Mouse (Mus musculus) frontal cortex, adult (tissue): Measurements from ENCODE around the gene B830017H08Rik.

Experiments used
- ATAC-seq: cut with Nextera tagmentation; 2 replicates; pipeline ENCODE4 v1.9.2; 2017; ENCODE audit warnings: mild to moderate bottlenecking, moderate library complexity, mixed read lengths; ENCODE audit not compliant: low TSS enrichment

The B830017H08Rik gene

GRCm38 (mm10) chr16:17851860-17852259, 18.9 kb downstream of the B830017H08Rik start:
- ATAC-seq, result peak; percentile 50; the same call in 1 of the 2 replicates

DNA sequence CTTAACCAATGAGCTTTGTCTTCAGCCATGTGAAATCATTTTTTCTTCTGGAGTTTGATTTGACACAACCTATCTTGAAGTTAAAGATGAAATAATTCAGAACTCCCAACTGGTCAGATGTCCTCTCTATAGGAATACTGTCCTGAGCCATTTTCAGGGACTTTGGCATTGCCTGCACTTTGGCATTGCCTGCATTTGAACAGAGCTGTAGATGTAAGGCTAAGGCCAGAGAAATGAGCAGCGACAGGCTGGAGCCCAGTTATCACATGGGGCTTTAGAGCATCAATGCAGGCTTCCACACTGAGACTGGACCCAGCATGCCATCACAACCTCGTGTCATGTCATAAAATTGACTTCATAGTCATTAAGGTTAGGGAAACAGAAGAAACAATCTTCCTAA, 20.3 kb downstream of the B830017H08Rik start:
- no peak for ATAC-seq

GRCm38 (mm10) chr16:17857157-17857556, 24.2 kb downstream of the B830017H08Rik start:
- ATAC-seq, result no peak

- 0 out of 2 replicates have a peak, but pooled peaks have one; percentile 48 for ATAC-seq
Observed at GRCm38 (mm10) chr16:17858592-17858991, 25.7 kb downstream of the B830017H08Rik start.

- no peak for ATAC-seq
Observed at GRCm38 (mm10) chr16:17865293-17865692, 32.4 kb downstream of the B830017H08Rik start.

DNA sequence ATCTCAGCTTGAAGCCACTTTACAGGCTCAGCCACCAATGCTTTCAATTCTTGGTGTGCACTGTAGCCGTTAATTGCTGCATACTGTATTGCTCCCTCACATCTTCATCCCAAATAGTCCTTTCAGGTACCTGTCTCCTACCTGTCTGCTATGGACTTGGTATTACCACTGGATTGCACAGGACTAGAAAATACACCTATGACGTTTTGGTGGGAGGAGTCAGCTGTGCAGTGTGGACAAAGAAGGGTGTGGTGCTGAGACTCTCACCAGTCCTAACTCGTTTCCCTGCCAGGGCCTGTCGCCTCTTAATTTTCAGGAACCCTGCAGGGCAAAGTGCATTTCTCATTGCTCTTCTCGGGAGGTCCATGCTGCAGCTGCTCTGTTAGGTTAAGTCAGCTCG, 32.8 kb downstream of the B830017H08Rik start:
- ATAC-seq, result no peak

DNA sequence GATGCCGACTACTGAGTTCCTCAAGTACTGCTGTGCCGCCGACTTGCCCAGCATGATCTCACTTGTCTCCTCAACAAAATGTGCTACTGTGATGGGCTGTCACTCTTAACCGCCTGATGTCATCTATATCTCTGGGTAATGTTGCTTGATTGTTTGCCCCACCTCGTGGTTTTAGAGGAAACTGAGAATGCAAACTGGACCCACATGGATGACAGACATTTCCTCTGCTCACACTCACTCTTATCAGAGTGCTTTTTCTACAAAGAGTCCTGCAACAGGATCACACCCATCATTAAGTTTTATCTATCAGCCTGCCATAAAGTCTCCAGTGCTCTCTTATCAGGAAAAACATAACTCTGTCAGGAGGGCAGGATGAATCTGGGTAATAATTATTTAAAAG, 38.3 kb downstream of the B830017H08Rik start:
- no peak for ATAC-seq

- no peak for ATAC-seq
Observed at GRCm38 (mm10) chr16:17872995-17873394, 40.1 kb downstream of the B830017H08Rik start.

DNA sequence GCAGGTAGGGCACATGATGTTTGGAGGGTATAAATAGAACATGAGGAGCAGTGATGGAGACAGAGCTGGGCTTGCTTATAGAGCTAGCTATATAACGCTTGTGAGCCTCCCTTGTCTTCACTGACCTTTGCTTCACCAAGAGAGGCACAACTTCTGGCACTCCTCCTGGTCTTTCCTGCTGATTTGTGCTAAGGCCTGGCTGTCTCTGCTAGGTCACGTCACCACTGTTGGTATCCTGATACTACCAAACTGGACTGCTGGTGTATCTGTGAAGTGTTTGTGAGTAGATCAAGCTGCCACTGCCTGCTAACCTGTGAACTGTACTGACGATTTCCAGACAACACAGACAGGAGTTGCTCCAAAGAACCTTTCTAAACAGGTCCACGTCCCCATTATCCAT, 42.3 kb downstream of the B830017H08Rik start:
- no peak for ATAC-seq

DNA sequence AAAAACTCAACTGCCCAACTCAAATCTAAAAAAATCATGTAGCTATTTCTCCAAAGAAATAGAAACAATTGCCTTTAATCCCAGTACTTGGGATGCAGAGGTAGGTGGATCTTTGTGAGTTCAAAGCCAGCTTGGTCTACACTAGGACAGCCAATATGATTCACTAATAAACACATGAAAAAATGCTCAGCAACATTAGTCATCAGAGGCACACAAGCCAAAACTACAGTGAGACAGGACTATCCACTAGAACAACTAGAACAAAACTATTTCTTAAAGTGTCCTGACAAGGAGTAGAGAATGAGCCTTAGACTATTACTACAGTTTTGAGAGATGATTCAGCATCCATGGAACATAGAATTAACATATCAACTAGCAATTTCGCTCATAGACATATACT, 43.2 kb downstream of the B830017H08Rik start:
- ATAC-seq, result no peak

GRCm38 (mm10) chr16:17879571-17879970, 46.6 kb downstream of the B830017H08Rik start:
- ATAC-seq, result peak; percentile 72

DNA sequence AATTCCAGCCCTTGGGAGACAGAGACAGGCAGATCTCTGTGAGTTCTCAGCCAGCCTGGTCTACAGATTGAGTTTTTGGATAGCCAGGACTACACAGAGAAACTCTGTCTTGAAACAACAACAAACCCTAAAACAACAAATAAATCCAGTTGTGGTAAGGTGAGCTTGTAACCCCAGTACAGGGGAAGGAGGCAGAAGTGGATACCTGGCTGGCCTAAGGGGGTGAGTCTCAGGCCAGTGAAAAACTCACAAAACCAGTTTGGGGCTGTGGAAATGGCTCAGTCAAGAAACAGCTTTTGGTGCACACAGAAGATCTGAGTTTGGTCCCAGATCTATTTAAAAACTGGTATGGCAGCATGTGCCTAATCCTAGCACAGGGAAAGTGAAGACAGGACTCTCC, 49.3 kb downstream of the B830017H08Rik start:
- ATAC-seq, result no peak

GRCm38 (mm10) chr16:17884116-17884515, 51.2 kb downstream of the B830017H08Rik start:
- ATAC-seq, result no peak
